Mouse (Mus musculus) CD8-positive naive resting alpha-beta T cell, adult 57 days (primary cell): ENCODE data around the gene Zfp114. TPM values are rescaled to one million over a fixed set of nuclear protein-coding genes. Genes with fewer than 3 reads are reported as not detected.

Experiments used
- total RNA-seq: library from RNA; stranded (reverse); gene quantifications from one replicate; pipeline ENCODE4 v1.2.4, GENCODE M21; 2023

The Zfp114 gene
- total RNA-seq = 0.55 TPM

GRCm38 (mm10) chr7:24174618-24175336, at the start of gene Zfp114:
Gene Zfp114 (plus strand): TSS chr7:24175060.

DNA sequence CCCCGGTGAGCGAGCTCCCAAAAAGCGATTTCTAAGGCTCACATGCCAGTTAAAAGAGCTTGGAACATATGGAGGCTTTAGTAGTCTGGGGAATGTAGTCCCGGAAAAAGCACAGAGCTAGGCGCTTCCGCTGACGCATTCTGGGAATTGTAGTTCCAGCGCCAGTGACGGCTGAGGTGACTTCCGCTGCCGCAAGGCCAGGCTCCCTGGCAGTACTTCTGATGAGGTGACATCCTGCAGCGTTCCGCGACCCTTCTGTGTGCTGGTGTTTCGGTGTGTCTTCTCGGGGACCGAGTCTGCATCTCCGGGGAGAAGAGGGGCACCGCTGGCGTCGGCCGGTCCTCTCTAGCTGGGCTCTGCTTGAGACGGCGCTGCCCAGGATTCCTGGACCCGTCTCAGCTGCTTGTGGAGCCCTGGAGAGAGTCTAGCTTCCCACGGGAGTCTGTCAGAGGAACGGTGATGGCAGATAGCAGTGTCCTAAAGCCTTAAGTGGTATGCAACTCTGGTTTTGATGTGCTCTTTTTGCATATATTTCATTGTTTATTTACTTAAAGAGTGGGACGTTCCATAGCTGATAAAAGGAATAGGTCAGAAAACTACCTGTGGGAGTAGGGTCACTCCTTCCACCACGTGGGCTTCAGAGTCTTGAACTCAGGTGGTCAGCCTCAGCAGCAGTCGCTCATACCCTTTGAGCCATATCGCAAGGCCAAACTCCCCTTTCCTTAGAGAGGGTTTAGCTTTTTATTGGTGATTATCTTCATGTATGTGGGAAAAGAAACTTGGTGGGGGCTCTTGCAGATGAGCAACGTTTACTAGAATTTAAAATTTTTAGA, 40.6 kb upstream of the Zfp114 start, which contains the start of gene Zfp235:
TSS of gene Zfp235 (plus strand) at position 174 of the 833 bp plus-strand sequence.

DNA sequence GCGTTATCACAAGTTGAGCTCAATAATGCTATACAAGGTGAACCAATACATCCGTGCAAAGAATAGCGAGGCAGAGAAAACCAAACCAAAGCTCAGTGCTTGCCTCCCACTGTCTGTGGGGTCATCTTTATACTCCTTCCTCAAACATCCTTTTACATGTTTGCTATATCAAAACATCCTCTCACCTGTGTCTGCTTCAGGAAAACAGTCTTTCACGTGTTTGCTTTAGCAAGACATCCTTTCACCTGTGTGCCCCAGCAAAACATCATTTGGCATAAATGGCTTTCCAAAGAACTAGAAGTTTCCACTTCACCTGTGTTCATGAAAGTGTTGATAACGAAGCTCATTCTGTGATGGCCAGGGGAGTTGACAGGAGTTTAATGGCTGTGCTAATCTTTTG, 36.5 kb downstream of the Zfp114 start, which contains the start of gene Zfp111:
TSS of gene Zfp111 (minus strand) at position 101 of the 400 bp plus-strand sequence.

Other genes with a start within 250 kb of the Zfp114 start
- not detected for gene Vmn1r179, start 248.1 kb upstream of the Zfp114 start, total RNA-seq
- gene Vmn1r180, start 224.4 kb upstream of the Zfp114 start, total RNA-seq = not detected
- gene Vmn1r181, start 200.4 kb upstream of the Zfp114 start, total RNA-seq = not detected
- not detected for gene V1rd19, start 173.4 kb upstream of the Zfp114 start, total RNA-seq
- gene Vmn1r183, start 121.8 kb upstream of the Zfp114 start, total RNA-seq = not detected
- gene Zfp180, start 93.1 kb upstream of the Zfp114 start, total RNA-seq = 33.2 TPM
- gene Zfp112, start 62.7 kb upstream of the Zfp114 start, total RNA-seq = 4.4 TPM
- gene Zfp235, start 40.9 kb upstream of the Zfp114 start, total RNA-seq = 5.7 TPM
- 0.24 TPM for gene Zfp111, start 36.4 kb downstream of the Zfp114 start, total RNA-seq
- gene Zfp109, start 62.5 kb downstream of the Zfp114 start, total RNA-seq = 3.8 TPM
- gene Zfp108, start 79.7 kb downstream of the Zfp114 start, total RNA-seq = not detected
- 0.98 TPM for gene Zfp93, start 95.4 kb downstream of the Zfp114 start, total RNA-seq
- gene Zfp61, start 126.2 kb downstream of the Zfp114 start, total RNA-seq = 10.2 TPM
- 4.7 TPM for gene Zfp94, start 141.6 kb downstream of the Zfp114 start, total RNA-seq
- gene Tescl, start 158.9 kb downstream of the Zfp114 start, total RNA-seq = not detected
- gene Lypd5, start 174.1 kb downstream of the Zfp114 start, total RNA-seq = not detected
- gene Kcnn4, start 195.2 kb downstream of the Zfp114 start, total RNA-seq = 165 TPM
- 134 TPM for gene Smg9, start 224.6 kb downstream of the Zfp114 start, total RNA-seq